Mouse (Mus musculus) brain, embryonic 14.5 days (tissue): ENCODE measurements at regions not wholly inside any gene's neighbourhood (a gene's known extent, or its start where the extent isn't known, plus 50 kb on each side); places are given as distances from the start of the nearest gene placed in this dataset.

Experiments
- CTCF ChIP-seq: fragments of 200-500 bp; IDR thresholded peaks from 2 replicates; pipeline ENCODE4 v1.5.1; 2012; ENCODE audit warnings: inconsistent platforms, mild to moderate bottlenecking, moderate library complexity, borderline replicate concordance; ENCODE audit not compliant: insufficient read depth, insufficient read length; ENCODE audit errors: extremely low read depth
- POLR2A ChIP-seq: fragments of 200-500 bp; IDR thresholded peaks from 2 replicates; pipeline ENCODE4 v1.6.1; 2012; ENCODE audit warnings: mild to moderate bottlenecking, inconsistent platforms, borderline replicate concordance; ENCODE audit not compliant: poor library complexity, insufficient read depth, insufficient read length, severe bottlenecking; ENCODE audit errors: extremely low read depth

DNA sequence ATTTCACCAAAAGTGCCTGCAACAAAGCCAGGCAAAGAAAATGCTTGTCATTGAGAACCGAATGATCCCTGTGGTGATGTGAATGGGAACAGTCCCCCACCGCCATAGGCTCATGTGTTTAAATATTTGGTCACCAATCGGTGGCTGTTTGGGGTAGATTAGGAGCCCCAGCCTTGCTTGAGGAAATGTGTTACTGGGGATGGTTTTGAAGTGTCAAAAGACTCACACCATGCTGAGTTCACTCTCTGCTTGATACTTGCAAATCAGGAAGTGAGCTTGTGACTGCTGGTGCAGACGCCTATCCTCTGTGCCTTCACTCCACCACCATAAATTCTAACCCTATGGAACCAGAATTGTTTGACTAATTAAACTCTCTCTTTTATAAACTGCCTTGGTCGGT is 305.1 kb upstream of the Map3k7 start:
- TF ChIP-seq CTCF = no peak
- TF ChIP-seq POLR2A = no peak
